Mouse (Mus musculus) brain, embryonic 18.5 days (tissue): ENCODE data around the gene Chn1.

Experiments used
- DNase-seq: peaks from one replicate; pipeline ENCODE4 v3.0.0-alpha.2; 2012; ENCODE audit warnings: low read depth, low spot score

Gene Chn1

GRCm38 (mm10) chr2:73592231-73593100 lies 182.7 kb downstream of the Chn1 start:
- no peak for DNase-seq

- no peak for DNase-seq
These were observed 183.9 kb downstream of the Chn1 start for GRCm38 (mm10) chr2:73591246-73591645.

- no peak for DNase-seq
These were observed 185.0 kb downstream of the Chn1 start for GRCm38 (mm10) chr2:73590106-73590505.

GRCm38 (mm10) chr2:73588951-73589350 lies 186.2 kb downstream of the Chn1 start:
- no peak for DNase-seq

- no peak for DNase-seq
These were observed 188.0 kb downstream of the Chn1 start for GRCm38 (mm10) chr2:73587109-73587506.

- DNase-seq = no peak
These were observed 188.6 kb downstream of the Chn1 start for GRCm38 (mm10) chr2:73586392-73587108.

- no peak for DNase-seq
These were observed 189.8 kb downstream of the Chn1 start for GRCm38 (mm10) chr2:73585347-73585831.

- no peak for DNase-seq
These were observed 190.3 kb downstream of the Chn1 start for GRCm38 (mm10) chr2:73584645-73585346.

GRCm38 (mm10) chr2:73580720-73581119 lies 194.4 kb downstream of the Chn1 start:
- no peak for DNase-seq

GRCm38 (mm10) chr2:73580166-73580565 lies 195.0 kb downstream of the Chn1 start, which contains the start of gene Chrna1:
Chrna1 (minus strand) TSS chr2:73580338.
- no peak for DNase-seq

- DNase-seq = no peak
These were observed 196.0 kb downstream of the Chn1 start for GRCm38 (mm10) chr2:73579168-73579567.

- no peak for DNase-seq
These were observed 200.7 kb downstream of the Chn1 start for GRCm38 (mm10) chr2:73574418-73574817.

GRCm38 (mm10) chr2:73573556-73573955 lies 201.6 kb downstream of the Chn1 start:
- DNase-seq = no peak

- DNase-seq = peak; percentile 93
These were observed 202.4 kb downstream of the Chn1 start for GRCm38 (mm10) chr2:73572539-73573372.

- no peak for DNase-seq
These were observed 203.2 kb downstream of the Chn1 start for GRCm38 (mm10) chr2:73571901-73572300.

- no peak for DNase-seq
These were observed 203.8 kb downstream of the Chn1 start for GRCm38 (mm10) chr2:73571304-73571703.

- DNase-seq = no peak
These were observed 208.0 kb downstream of the Chn1 start for GRCm38 (mm10) chr2:73566989-73567605.

GRCm38 (mm10) chr2:73566162-73566561 lies 209.0 kb downstream of the Chn1 start:
- no peak for DNase-seq

- DNase-seq = no peak
These were observed 211.5 kb downstream of the Chn1 start for GRCm38 (mm10) chr2:73563690-73564089.

GRCm38 (mm10) chr2:73562656-73563055 lies 212.5 kb downstream of the Chn1 start:
- no peak for DNase-seq

GRCm38 (mm10) chr2:73561665-73562063 lies 213.5 kb downstream of the Chn1 start:
- no peak for DNase-seq
